Comparison of ENCODE assay signal across 8 mouse cellular contexts in the genomic region with DNA sequence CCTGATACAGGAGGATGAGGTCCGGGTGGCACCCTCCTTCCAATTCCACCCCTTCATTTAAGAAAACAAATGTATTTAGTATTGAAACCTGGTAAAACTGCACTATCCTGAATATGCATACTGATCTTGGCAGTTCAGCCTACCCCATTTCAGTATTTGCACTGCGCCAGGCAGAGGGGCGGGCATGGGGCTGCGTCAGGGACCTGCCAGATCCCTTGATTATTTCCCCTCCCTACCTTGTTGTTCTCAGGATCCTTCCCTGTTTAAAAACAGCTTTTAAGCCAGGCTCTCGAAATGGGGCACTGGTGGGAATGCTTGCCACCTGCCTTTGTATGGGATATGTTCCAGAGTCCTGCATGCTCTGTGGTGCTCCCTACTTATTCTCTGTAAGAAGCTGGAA. TPM values are rescaled to one million over a fixed set of nuclear protein-coding genes. Genes with fewer than 3 reads are reported as not detected.
A peak's percentile ranks its signal among the peaks of the same experiment; 100 is the strongest.
DNase-seq lines count a peak whose midpoint lies in the region; ATAC-seq and TF ChIP-seq lines count a peak whose summit lies in the region.

No protein-coding gene starts in this region.

- H3K27me3 ChIP-seq in kidney, embryonic 15.5 days: no peaks in the 10 kb centered on the region
- no peaks in the 10 kb centered on the region for H3K27me3 ChIP-seq in hindbrain, embryonic 15.5 days
- no peaks in the 10 kb centered on the region for H3K27me3 ChIP-seq in midbrain, postnatal 0 days (ENCODE audit: insufficient read depth, low read length)

- H3K4me3 ChIP-seq in kidney, embryonic 15.5 days (replicated peaks): peak overlapping the region; percentile 78
- peak overlapping the region; percentile 64 for H3K4me3 ChIP-seq in hindbrain, embryonic 15.5 days
- peak overlapping the region; percentile 62 for H3K4me3 ChIP-seq in midbrain, postnatal 0 days (ENCODE audit: low read depth, low read length)

- no peak for ATAC-seq in kidney, embryonic 15.5 days (replicated peaks; ENCODE audit: low FRiP score)
- no peak for ATAC-seq in hindbrain, embryonic 15.5 days (ENCODE audit: low FRiP score, low read depth)
- ATAC-seq in midbrain, postnatal 0 days (ENCODE audit: low FRiP score): no peak
- no peak for ATAC-seq in erythroid progenitor cell, adult 5-6 weeks (replicated peaks; ENCODE audit: low FRiP score, poor library complexity, severe bottlenecking)

- no peaks in the 10 kb centered on the region for H3K9me3 ChIP-seq in kidney, embryonic 15.5 days (replicated peaks)
- no peaks in the 10 kb centered on the region for H3K9me3 ChIP-seq in hindbrain, embryonic 15.5 days
- no peaks in the 10 kb centered on the region for H3K9me3 ChIP-seq in midbrain, postnatal 0 days (ENCODE audit: low read length)

- H3K4me2 ChIP-seq in kidney, embryonic 15.5 days: peak overlapping the region; percentile 94
- H3K4me2 ChIP-seq in hindbrain, embryonic 15.5 days: peak overlapping the region; percentile 97
- H3K4me2 ChIP-seq in midbrain, postnatal 0 days (ENCODE audit: low read depth, low read length, poor library complexity, severe bottlenecking): peak overlapping the region; percentile 96

- H3K27ac ChIP-seq in kidney, embryonic 15.5 days: 0 out of 2 replicates have a peak overlapping the region, but pooled peaks have one; percentile 35
- no peak overlapping the region for H3K27ac ChIP-seq in hindbrain, embryonic 15.5 days (replicated peaks)
- H3K27ac ChIP-seq in midbrain, postnatal 0 days (ENCODE audit: low read depth, low read length): no peak overlapping the region

- WGBS in kidney, embryonic 15.5 days: 30% methylated on average over 5 of the region's 5 CpGs
- WGBS in hindbrain, embryonic 15.5 days: 26% methylated on average over 5 of the region's 5 CpGs
- 16% methylated on average over 5 of the region's 5 CpGs for WGBS in midbrain, postnatal 0 days

- TF ChIP-seq CTCF in midbrain, postnatal 0 days (IDR thresholded peaks at IDR 0.05): no peak

- no peak for DNase-seq in kidney, adult 8-10 months
- peak; percentile 38 to 49 for DNase-seq in cerebellum, postnatal 10 days
- DNase-seq in midbrain, postnatal 0 days (ENCODE audit: low spot score): no peak
- no peak for DNase-seq in urinary bladder, postnatal 10 days (ENCODE audit: low spot score)
- no peak for DNase-seq in adrenal gland, adult 2 months

- H3K36me3 ChIP-seq in kidney, embryonic 15.5 days: no peaks in the 10 kb centered on the region
- H3K36me3 ChIP-seq in hindbrain, embryonic 15.5 days: no peaks in the 10 kb centered on the region
- H3K36me3 ChIP-seq in midbrain, postnatal 0 days (ENCODE audit: insufficient read depth, low read length): no peaks in the 10 kb centered on the region

- H3K9ac ChIP-seq in kidney, embryonic 15.5 days: peak overlapping the region; percentile 72
- H3K9ac ChIP-seq in hindbrain, embryonic 15.5 days: peak overlapping the region; percentile 59; the same call in 1 of the 2 replicates
- peak overlapping the region; percentile 66; the same call in 1 of the 2 replicates for H3K9ac ChIP-seq in midbrain, postnatal 0 days (replicated peaks; ENCODE audit: low read length, poor library complexity, severe bottlenecking)

- peaks cover 54% of the 10 kb centered on the region for H3K4me1 ChIP-seq in kidney, embryonic 15.5 days
- H3K4me1 ChIP-seq in hindbrain, embryonic 15.5 days (replicated peaks): peaks cover 27% of the 10 kb centered on the region
- no peaks in the 10 kb centered on the region for H3K4me1 ChIP-seq in midbrain, postnatal 0 days (ENCODE audit: insufficient read depth, low read length)

RNA-seq across cellular contexts. Expression of gene Hpcal1, which starts 1.7 kb away (rescaled TPM):
- 51.4 and 55.5 TPM in 2 replicates for polyA plus RNA-seq in kidney, embryonic 15.5 days (2015; fragmentation: Nextera tagmentation; extraction: Ambion mirVana)
- polyA plus RNA-seq in hindbrain, embryonic 15.5 days (2015; fragmentation: Nextera tagmentation; extraction: Ambion mirVana): 128 and 129 TPM in 2 replicates
- total RNA-seq in midbrain, postnatal 0 days (2014; rRNA removed): 75.0 and 94.0 TPM in 2 replicates
- polyA plus RNA-seq in midbrain, postnatal 0 days (2015; fragmentation: Nextera tagmentation; extraction: Ambion mirVana): 139 and 149 TPM in 2 replicates
- 10 to 100 TPM; 24.2 to 26.0 TPM for total RNA-seq in adrenal gland, adult 2 months (2021)
- 31.7 and 33.5 TPM in 2 replicates for polyA plus RNA-seq in adrenal gland, adult 2 months (2012; rRNA removed)
- 18.7 and 27.2 TPM in 2 replicates for total RNA-seq in erythroid progenitor cell, adult 5-6 weeks (2015; ENCODE audit: low replicate concordance)
- total RNA-seq in erythroid progenitor cell, adult 5-6 weeks (2017; ENCODE audit: low replicate concordance): 3.6 and 5.9 TPM in 2 replicates

Comparison
In these comparisons a context has a peak if more than half of its experiments do, and no peak if none do; other contexts are left out.
1. DNase-seq: peak in cerebellum, postnatal 10 days (2 of 2); none in kidney, adult 8-10 months (0 of 2), midbrain, postnatal 0 days (single experiment), urinary bladder, postnatal 10 days (single experiment) and adrenal gland, adult 2 months (single experiment).
2. Peak in every context shown above with its lines, with median percentiles within 50 percentile points of each other: H3K4me2 ChIP-seq, H3K4me3 ChIP-seq and H3K9ac ChIP-seq.